8 mouse cellular contexts compared by ENCODE assay signal in the genomic region with DNA sequence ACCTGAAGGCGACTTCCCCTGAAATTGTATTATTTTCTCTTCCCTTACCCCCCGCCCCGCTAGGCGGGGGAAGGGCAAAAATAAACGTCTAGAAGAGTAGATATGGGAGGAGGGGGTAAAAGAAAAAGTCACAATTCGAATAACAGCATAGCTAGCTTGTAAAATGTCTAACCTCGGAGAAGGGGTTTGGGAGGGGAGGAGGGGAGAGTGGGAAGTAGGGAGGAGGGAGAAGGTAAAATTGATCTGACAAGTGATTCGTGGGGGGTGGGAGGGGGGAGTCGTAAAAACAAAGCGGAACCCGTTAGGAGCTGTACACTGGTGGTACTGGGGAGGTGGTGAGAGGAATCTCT. TPM values are rescaled to one million over a fixed set of nuclear protein-coding genes. Genes with fewer than 3 reads are reported as not detected.
DNase-seq lines count a peak whose midpoint lies in the region; ATAC-seq and TF ChIP-seq lines count a peak whose summit lies in the region.

No protein-coding gene starts in this region.

- no peaks in the 10 kb centered on the region for H3K9me3 ChIP-seq in heart, embryonic 11.5 days (replicated peaks; ENCODE audit: control insufficient read depth, low read length)
- H3K9me3 ChIP-seq in ES-E14 (ENCODE audit: control insufficient read depth, insufficient read depth, low read depth, low read length) = no peaks in the 10 kb centered on the region
- no peaks in the 10 kb centered on the region for H3K9me3 ChIP-seq in forebrain, embryonic 11.5 days (ENCODE audit: control insufficient read depth, low read length)
- no peaks in the 10 kb centered on the region for H3K9me3 ChIP-seq in liver, embryonic 13.5 days (replicated peaks)
- H3K9me3 ChIP-seq in stomach, embryonic 16.5 days (replicated peaks; ENCODE audit: control insufficient read depth, low read length) = no peaks in the 10 kb centered on the region

- H3K27me3 ChIP-seq in heart, embryonic 11.5 days (ENCODE audit: control insufficient read depth, insufficient read depth, low read length) = no peaks in the 10 kb centered on the region
- H3K27me3 ChIP-seq in forebrain, embryonic 11.5 days (ENCODE audit: control insufficient read depth, insufficient read depth, low read length) = no peaks in the 10 kb centered on the region
- peaks cover 35% of the 10 kb centered on the region for H3K27me3 ChIP-seq in liver, embryonic 13.5 days
- H3K27me3 ChIP-seq in stomach, embryonic 16.5 days (ENCODE audit: control insufficient read depth, insufficient read depth, low read length) = no peaks in the 10 kb centered on the region

- under 1% methylated on average over 11 of the region's 11 CpGs for WGBS in heart, embryonic 11.5 days (ENCODE audit: insufficient replicate concordance)
- 0% methylated on average over 11 of the region's 11 CpGs for WGBS in forebrain, embryonic 11.5 days
- 0% methylated on average over 11 of the region's 11 CpGs for WGBS in liver, embryonic 13.5 days (ENCODE audit: insufficient replicate concordance)
- 1% methylated on average over 11 of the region's 11 CpGs for WGBS in stomach, embryonic 16.5 days

- ATAC-seq in heart, embryonic 11.5 days (replicated peaks; ENCODE audit: insufficient number of reproducible peaks, low FRiP score, low TSS enrichment) = no peak
- no peak; the same call in 1 of the 2 replicates for ATAC-seq in forebrain, embryonic 11.5 days (replicated peaks; ENCODE audit: low FRiP score)
- no peak for ATAC-seq in liver, embryonic 13.5 days (ENCODE audit: low read depth)
- ATAC-seq in stomach, embryonic 16.5 days (ENCODE audit: insufficient read depth, low FRiP score) = no peak

- intact Hi-C loops in heart, postnatal 36 days (cut with DNase I) = no loop called here

- in situ Hi-C loops in ES-E14 (cut with MboI; ENCODE audit: low sequenced_read_pairs in 2 of 2, unreplicated experiment in 2 of 2) = no loop called here

- H3K4me2 ChIP-seq in heart, embryonic 11.5 days = peak overlapping the region; percentile 73
- peak overlapping the region; percentile 67 for H3K4me2 ChIP-seq in forebrain, embryonic 11.5 days (ENCODE audit: low read depth, low read length, severe bottlenecking)
- H3K4me2 ChIP-seq in liver, embryonic 13.5 days = peak overlapping the region; percentile 82
- H3K4me2 ChIP-seq in stomach, embryonic 16.5 days (ENCODE audit: low read depth, low read length) = peak overlapping the region; percentile 91

- DNase-seq in heart, postnatal 36 days = no peak
- DNase-seq in ES-E14 (ENCODE audit: low read depth, low spot score) = no peak
- DNase-seq in forebrain, embryonic 11.5 days (ENCODE audit: low spot score) = no peak
- no peak for DNase-seq in liver, embryonic 13.5 days
- no peak for DNase-seq in layer of hippocampus, adult 11-12 months (ENCODE audit: low spot score)
- no peak for DNase-seq in ovary, postnatal 14 days (ENCODE audit: low spot score)

- peak overlapping the region; percentile 89 for H3K4me3 ChIP-seq in heart, embryonic 11.5 days (ENCODE audit: low read depth, low read length)
- H3K4me3 ChIP-seq in ES-E14 (ENCODE audit: insufficient read depth in 1 of 2, low read depth in 1 of 2, low read length in 2 of 2, poor library complexity in 1 of 2, severe bottlenecking in 1 of 2) = peak overlapping the region; percentile 91 to 98
- peak overlapping the region; percentile 91 for H3K4me3 ChIP-seq in forebrain, embryonic 11.5 days (ENCODE audit: low read depth, low read length)
- peak overlapping the region; percentile 65 for H3K4me3 ChIP-seq in liver, embryonic 13.5 days (replicated peaks)
- H3K4me3 ChIP-seq in stomach, embryonic 16.5 days (replicated peaks; ENCODE audit: low read length) = peak overlapping the region; percentile 80

- H3K36me3 ChIP-seq in heart, embryonic 11.5 days (ENCODE audit: control insufficient read depth, insufficient read depth, low read length) = no peaks in the 10 kb centered on the region
- no peaks in the 10 kb centered on the region for H3K36me3 ChIP-seq in ES-E14 (ENCODE audit: control insufficient read depth, insufficient read depth, low read length, poor library complexity, severe bottlenecking)
- H3K36me3 ChIP-seq in forebrain, embryonic 11.5 days (ENCODE audit: control insufficient read depth, insufficient read depth, low read length) = no peaks in the 10 kb centered on the region
- no peaks in the 10 kb centered on the region for H3K36me3 ChIP-seq in liver, embryonic 13.5 days
- H3K36me3 ChIP-seq in stomach, embryonic 16.5 days (ENCODE audit: control insufficient read depth, insufficient read depth, low read length) = no peaks in the 10 kb centered on the region

- H3K27ac ChIP-seq in heart, embryonic 11.5 days (ENCODE audit: low read depth, low read length) = peak overlapping the region; percentile 89; the same call in 1 of the 2 replicates
- H3K27ac ChIP-seq in ES-E14 (ENCODE audit: insufficient read depth, low read depth, low read length, poor library complexity, severe bottlenecking) = no peak overlapping the region
- H3K27ac ChIP-seq in forebrain, embryonic 11.5 days (ENCODE audit: low read depth, low read length) = peak overlapping the region; percentile 95
- no peak overlapping the region for H3K27ac ChIP-seq in liver, embryonic 13.5 days
- H3K27ac ChIP-seq in stomach, embryonic 16.5 days (ENCODE audit: low read length) = no peak overlapping the region

- H3K4me1 ChIP-seq in heart, embryonic 11.5 days (ENCODE audit: control insufficient read depth, insufficient read depth, low read length) = no peaks in the 10 kb centered on the region
- H3K4me1 ChIP-seq in ES-E14 (ENCODE audit: control insufficient read depth in 2 of 2, insufficient read depth in 2 of 2, low read length in 2 of 2, poor library complexity in 1 of 2) = peaks cover 0 to 3% of the 10 kb centered on the region in 2 experiments; a peak in 1 of 4 replicates
- H3K4me1 ChIP-seq in forebrain, embryonic 11.5 days (replicated peaks; ENCODE audit: control insufficient read depth, insufficient read depth, low read length) = no peaks in the 10 kb centered on the region; the same call in 1 of the 2 replicates
- 0 out of 2 replicates have a peak, but pooled peaks cover 5% of the 10 kb centered on the region for H3K4me1 ChIP-seq in liver, embryonic 13.5 days (replicated peaks)
- peaks cover 10% of the 10 kb centered on the region for H3K4me1 ChIP-seq in stomach, embryonic 16.5 days (ENCODE audit: control insufficient read depth, insufficient read depth, low read length)

- H3K9ac ChIP-seq in heart, embryonic 11.5 days (ENCODE audit: low read depth, low read length) = peak overlapping the region; percentile 77
- no peak overlapping the region for H3K9ac ChIP-seq in ES-E14 (ENCODE audit: insufficient read depth, low read depth, low read length, poor library complexity, severe bottlenecking)
- peak overlapping the region; percentile 95 for H3K9ac ChIP-seq in forebrain, embryonic 11.5 days (ENCODE audit: low read length)
- peak overlapping the region; percentile 59; the same call in 1 of the 2 replicates for H3K9ac ChIP-seq in liver, embryonic 13.5 days
- peak overlapping the region; percentile 80; the same call in 1 of the 2 replicates for H3K9ac ChIP-seq in stomach, embryonic 16.5 days (ENCODE audit: low read length)

TF ChIP-seq in ES-E14, 5 proteins besides CTCF, POLR2A, EP300 and RAD21:
- TF ChIP-seq CHD2 (IDR thresholded peaks at IDR 0.05; ENCODE audit: low read depth, low read length) (no peak), ZNF384 (IDR thresholded peaks at IDR 0.05; ENCODE audit: low read depth, low read length) (no peak), HCFC1 (IDR thresholded peaks at IDR 0.05; ENCODE audit: borderline replicate concordance, insufficient read depth, low read length) (no peak), MAFK (IDR thresholded peaks at IDR 0.05; ENCODE audit: insufficient read depth, low read depth, low read length) (no peak), ZC3H11A (IDR thresholded peaks at IDR 0.05; ENCODE audit: borderline replicate concordance, low read depth, low read length) (no peak)

RNA-seq across cellular contexts. Expression of a gene that starts 21.2 kb away (rescaled TPM):
- 10.2 and 10.7 TPM in 2 replicates for polyA plus RNA-seq in heart, embryonic 11.5 days (2014; fragmentation: Nextera tagmentation; extraction: Ambion mirVana)
- 10 to 100 TPM; 24.5 to 30.1 TPM for total RNA-seq in heart, postnatal 36 days (2021)
- total RNA-seq in ES-E14 (2012; rRNA removed) = 4.1 and 6.5 TPM in 2 replicates
- 31.8 and 33.6 TPM in 2 replicates for polyA plus RNA-seq in forebrain, embryonic 11.5 days (2014; fragmentation: Nextera tagmentation; extraction: Ambion mirVana)
- 1.2 and 1.6 TPM in 2 replicates for polyA plus RNA-seq in liver, embryonic 13.5 days (2015; fragmentation: Nextera tagmentation; extraction: Ambion mirVana)
- 3.7 and 5.0 TPM in 2 replicates for polyA plus RNA-seq in stomach, embryonic 16.5 days (2015; fragmentation: Nextera tagmentation; extraction: Ambion mirVana)

Comparison
In these comparisons a context has a peak if more than half of its experiments do, and no peak if none do; other contexts are left out.
1. H3K27ac ChIP-seq: peak in heart, embryonic 11.5 days (single experiment) and forebrain, embryonic 11.5 days (single experiment); none in ES-E14 (single experiment), liver, embryonic 13.5 days (single experiment) and stomach, embryonic 16.5 days (single experiment).
2. Peak in every context shown above with its lines, with median percentiles within 50 percentile points of each other: H3K4me2 ChIP-seq and H3K4me3 ChIP-seq.